Mouse (Mus musculus): ENCODE results near the gene Actr10.

DNA sequence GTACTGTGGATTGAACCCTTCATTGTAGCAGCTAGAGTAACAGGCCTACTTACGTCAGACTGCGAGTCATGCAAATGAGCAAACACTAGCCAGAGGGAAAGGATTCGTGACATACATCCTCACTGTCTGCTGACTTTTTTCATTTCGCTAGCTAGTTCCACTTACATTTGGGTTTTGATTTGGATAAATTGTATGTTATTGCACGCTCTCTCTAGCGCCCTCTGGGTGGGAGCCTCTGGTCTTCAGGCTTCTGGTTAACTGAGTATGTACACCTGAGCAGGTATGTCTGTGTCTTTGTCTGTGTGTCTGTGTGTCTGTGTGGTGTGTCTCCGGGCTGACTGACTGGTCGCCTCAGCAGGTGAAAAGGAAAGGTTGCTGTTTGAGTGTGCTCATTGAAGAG lies 40.2 kb upstream of the Actr10 start:
- TF ChIP-seq POLR2A (IDR thresholded peaks at IDR 0.05; ENCODE audit: low read depth, low read length) (no peak), CTCF (IDR thresholded peaks at IDR 0.05; ENCODE audit: borderline replicate concordance, insufficient read depth, low read length) (no peak)

Data from embryonic fibroblast, embryonic 13.5 days (primary cell).